ENCODE assay signal across 23 mouse cellular contexts in the genomic region with DNA sequence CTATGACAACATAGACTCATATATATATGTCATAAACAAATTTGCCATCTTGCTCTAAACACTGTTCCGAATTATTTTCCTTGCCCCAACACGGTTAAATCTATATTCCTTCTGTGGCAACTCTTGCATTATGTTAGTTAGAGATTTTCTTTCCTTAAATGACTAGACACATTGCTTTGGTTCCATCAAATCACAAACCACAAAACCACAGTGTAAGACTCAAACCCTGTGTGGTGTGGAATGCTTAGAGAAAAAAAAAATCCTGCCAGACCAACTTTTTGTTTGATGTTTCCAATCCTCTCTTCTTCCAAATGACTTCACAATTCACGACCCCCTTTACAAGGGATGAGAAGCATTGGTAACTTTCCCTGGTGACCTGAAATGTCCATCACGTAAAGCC.
"Had no signal": no experiment of that assay in that cellular context is flagged by ENCODE, and none has a peak within 500 bp of the region (broad histone marks: within the 10 kb centered on the region; RNA-seq: fewer than 3 reads in every experiment).

No protein-coding gene starts in this region.

- H3K27ac ChIP-seq: kidney, postnatal 0 days; layer of hippocampus, adult 2 months; limb, embryonic 10.5 days; limb, embryonic 13.5 days; liver, embryonic 12.5 days; liver, embryonic 15.5 days; lung, embryonic 15.5 days; neural tube, embryonic 12.5 days; neural tube, embryonic 15.5 days; stomach, postnatal 0 days had no signal

- H3K9me3 ChIP-seq: limb, embryonic 10.5 days; limb, embryonic 13.5 days; liver, embryonic 12.5 days; liver, embryonic 15.5 days; lung, embryonic 15.5 days; neural tube, embryonic 12.5 days; neural tube, embryonic 15.5 days had no signal

- H3K4me2 ChIP-seq: limb, embryonic 13.5 days; liver, embryonic 12.5 days; liver, embryonic 15.5 days; lung, embryonic 15.5 days; neural tube, embryonic 12.5 days; neural tube, embryonic 15.5 days had no signal

- H3K9ac ChIP-seq: limb, embryonic 13.5 days; liver, embryonic 12.5 days; liver, embryonic 15.5 days; lung, embryonic 15.5 days; neural tube, embryonic 12.5 days; neural tube, embryonic 15.5 days had no signal

- H3K4me3 ChIP-seq: layer of hippocampus, adult 2 months; limb, embryonic 10.5 days; limb, embryonic 13.5 days; liver, embryonic 12.5 days; liver, embryonic 15.5 days; lung, embryonic 15.5 days; neural tube, embryonic 12.5 days; neural tube, embryonic 15.5 days had no signal

- DNase-seq: kidney, postnatal 25 days; layer of hippocampus, adult 9-11 months; liver; lung, adult 18-20 months; lung, postnatal 14 days; lung, postnatal 4 days; midbrain, embryonic 14.5 days; right cerebral cortex, adult 18-20 months; right cerebral cortex, postnatal 14 days; right cerebral cortex, postnatal 4 days; thymus, adult 2 months; thymus, postnatal 14 days; thymus, postnatal 4 days had no signal

- H3K27me3 ChIP-seq: limb, embryonic 13.5 days; liver, embryonic 12.5 days; liver, embryonic 15.5 days; lung, embryonic 15.5 days; neural tube, embryonic 12.5 days; neural tube, embryonic 15.5 days had no signal

- H3K36me3 ChIP-seq: liver, embryonic 12.5 days; liver, embryonic 15.5 days; lung, embryonic 15.5 days; neural tube, embryonic 12.5 days; neural tube, embryonic 15.5 days had no signal

- ATAC-seq: liver, embryonic 12.5 days had no signal

- H3K4me1 ChIP-seq: limb, embryonic 10.5 days; liver, embryonic 12.5 days; liver, embryonic 15.5 days; neural tube, embryonic 12.5 days; neural tube, embryonic 15.5 days had no signal
